Mouse (Mus musculus) heart, postnatal 4 days (tissue): Measurements from ENCODE around the gene Actg2. TPM values are rescaled to one million over a fixed set of nuclear protein-coding genes. Genes with fewer than 3 reads are reported as not detected.
A peak's percentile ranks its signal among the peaks of the same experiment; 100 is the strongest.

Experiments used
- DNase-seq: peaks from one replicate; pipeline ENCODE4 v3.0.0; 2021
- total RNA-seq, 2 experiments: library from RNA; stranded (reverse); gene quantifications; 2 replicates each; pipeline ENCODE4 v1.2.3; 2021

The Actg2 gene
- total RNA-seq, 2 experiments from 2014 or later: 10.4 to 13.7 TPM

DNA sequence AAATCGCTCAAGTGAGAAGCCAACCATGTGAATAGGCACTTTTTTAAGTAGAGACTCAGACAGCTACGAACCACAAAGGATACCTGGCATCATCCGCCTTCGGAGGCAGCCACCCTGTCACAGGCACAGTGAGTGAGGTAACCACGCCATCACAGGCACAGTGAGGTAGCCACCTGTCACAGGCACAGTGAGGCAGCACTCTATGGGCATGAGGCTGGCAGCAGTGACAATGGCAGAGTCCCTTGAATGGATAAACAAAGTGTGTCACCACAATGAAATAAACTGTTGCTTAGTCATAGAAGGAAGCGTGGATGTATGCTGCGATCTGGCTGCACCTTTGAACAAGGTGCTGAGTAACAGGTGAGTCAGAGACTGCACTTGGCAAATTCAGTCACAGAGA is 57.4 kb downstream of the Actg2 start:
- DNase-seq: no peak

DNA sequence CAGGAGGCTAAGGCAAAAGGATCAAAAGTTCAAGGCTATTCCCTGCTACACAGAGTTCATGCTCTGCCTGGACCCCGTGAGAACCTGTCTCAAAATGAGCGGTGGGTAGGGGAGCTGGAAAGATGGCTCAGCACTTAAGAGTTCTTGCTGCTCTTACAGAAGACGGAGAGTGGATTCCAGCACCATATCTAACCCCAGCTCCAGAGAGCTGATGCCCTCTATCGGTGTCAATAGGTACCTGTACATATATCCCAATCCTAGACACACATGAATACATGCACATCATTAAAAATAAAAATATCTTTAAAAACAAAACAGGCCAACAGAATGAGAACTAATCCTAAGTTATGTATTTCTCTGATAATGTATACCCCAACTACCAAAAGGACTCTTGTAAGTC is 57.8 kb downstream of the Actg2 start:
- DNase-seq: no peak

DNA sequence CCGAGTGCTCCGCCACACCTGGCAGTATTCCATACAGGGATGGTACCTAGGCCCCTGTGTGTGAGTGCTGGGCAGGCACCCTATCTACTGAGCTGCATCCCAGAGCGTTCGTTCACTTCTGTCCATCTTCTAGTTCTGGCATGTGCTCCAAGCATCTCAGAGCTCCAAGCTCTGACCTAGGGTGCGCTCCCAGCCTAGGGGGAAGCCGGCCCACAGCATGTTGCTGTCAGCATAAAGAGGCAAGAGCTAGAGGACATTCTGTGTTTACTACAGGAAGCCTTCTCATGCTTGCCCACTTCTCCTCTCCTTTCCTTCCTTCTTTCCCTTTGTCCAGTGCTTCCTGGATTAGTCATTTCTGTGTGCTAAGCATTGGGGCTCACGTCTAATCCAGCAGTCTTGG is 60.6 kb downstream of the Actg2 start:
- DNase-seq: no peak

DNA sequence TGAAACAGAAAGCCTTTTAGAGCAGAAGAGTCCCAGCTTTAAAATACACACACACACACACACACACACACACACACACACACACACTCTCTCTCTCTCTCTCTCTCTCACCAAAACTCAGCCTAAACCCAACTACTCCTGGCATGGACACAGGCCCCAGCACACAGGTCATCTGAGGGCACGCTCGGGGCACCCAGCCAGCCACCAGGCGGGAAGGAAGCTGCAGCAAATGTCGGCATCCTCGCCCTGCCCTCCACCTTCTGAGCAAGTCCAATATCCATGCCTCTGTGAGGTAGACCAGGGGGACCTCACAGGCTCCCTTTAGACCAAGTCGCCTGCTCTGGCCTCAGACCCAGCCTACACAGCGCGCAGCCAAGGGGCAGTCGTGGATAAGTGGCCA is 62.8 kb downstream of the Actg2 start:
- DNase-seq: peak; percentile 77

DNA sequence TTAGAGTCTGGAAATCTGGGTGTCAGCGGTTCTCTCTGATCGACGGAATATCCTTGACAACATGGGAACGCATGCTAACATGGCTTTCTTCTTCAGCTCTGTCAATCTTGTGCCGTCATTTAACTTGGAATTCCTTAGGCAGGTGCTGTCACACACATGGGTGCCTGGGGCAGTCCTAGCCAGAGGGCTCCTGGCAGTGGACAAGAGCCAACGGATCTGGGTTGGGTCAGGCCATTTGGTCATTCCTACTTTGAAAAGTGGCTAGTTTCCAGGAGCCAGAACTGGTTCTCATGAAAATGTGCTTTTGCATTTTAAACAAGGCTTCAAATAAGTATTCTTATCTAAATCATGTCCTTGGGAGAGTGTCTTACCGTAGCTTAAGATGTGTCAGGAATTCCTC is 64.3 kb downstream of the Actg2 start:
- no peak for DNase-seq

DNA sequence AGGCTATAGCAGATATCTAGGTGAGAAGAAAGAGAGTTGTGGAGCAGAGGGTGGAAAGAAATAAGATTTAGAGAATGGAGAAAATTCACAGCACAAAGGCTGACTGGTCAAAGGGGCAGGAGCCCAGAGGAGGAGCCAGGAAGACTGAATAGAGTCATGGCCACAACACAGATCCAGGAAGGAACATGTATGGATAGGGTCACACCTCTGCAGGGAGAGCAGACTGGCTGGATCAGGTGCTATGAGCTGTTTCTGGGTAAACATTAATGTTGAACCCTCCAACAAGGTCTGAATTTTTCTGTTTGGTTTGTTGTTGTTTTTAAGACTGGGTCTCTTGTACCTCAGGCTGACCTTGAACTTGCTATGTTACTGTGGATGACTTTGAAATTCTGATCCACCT is 72.1 kb downstream of the Actg2 start:
- no peak for DNase-seq

Other genes with a start within 250 kb of the Actg2 start
- 10 to 100 TPM; 10.7 to 15.0 TPM for gene Mthfd2, start 210.4 kb downstream of the Actg2 start, total RNA-seq
- gene Mob1a, start 210.2 kb downstream of the Actg2 start, total RNA-seq: 10 to 100 TPM; 32.2 to 34.3 TPM
- gene Bola3, start 187.1 kb downstream of the Actg2 start, total RNA-seq: 100 to 1,000 TPM; 232 to 238 TPM
- 10 to 100 TPM; 51.7 to 56.7 TPM for gene Tet3, start 77.2 kb downstream of the Actg2 start, total RNA-seq
- 10 to 100 TPM; 24.4 to 25.6 TPM for gene Dguok, start 29.3 kb downstream of the Actg2 start, total RNA-seq
- gene Stambp, start 36.5 kb upstream of the Actg2 start, total RNA-seq: 10 to 100 TPM; 16.0 to 18.4 TPM
- gene Clec4f, start 119.9 kb upstream of the Actg2 start, total RNA-seq: not detected
- gene Cd207, start 141.6 kb upstream of the Actg2 start, total RNA-seq: under 1 TPM; 0.56 to 0.88 TPM
- not detected for gene Vax2, start 175.0 kb upstream of the Actg2 start, total RNA-seq
- gene Atp6v1b1, start 206.7 kb upstream of the Actg2 start, total RNA-seq: not detected
- not detected for gene Ankrd53, start 226.4 kb upstream of the Actg2 start, total RNA-seq
- gene Tex261, start 239.5 kb upstream of the Actg2 start, total RNA-seq: 10 to 100 TPM; 85.2 to 85.8 TPM